Mouse (Mus musculus) embryonic facial prominence, embryonic 15.5 days (tissue): ENCODE data around the gene Slco1a5. TPM values are rescaled to one million over a fixed set of nuclear protein-coding genes. Genes with fewer than 3 reads are reported as not detected.

ENCODE experiments used
- ATAC-seq: fragments of 200-750 bp; cut with Nextera tagmentation; 2 replicates; pipeline ENCODE4 v1.8.0; 2017; ENCODE audit warnings: low read depth, moderate TSS enrichment; ENCODE audit not compliant: insufficient number of reproducible peaks, low FRiP score, low TSS enrichment
- H3K27ac ChIP-seq: fragments of 300-500 bp; sonication (generic); replicated peaks from 2 replicates; pipeline ENCODE4 v1.5.1; 2015; ENCODE audit warnings: mild to moderate bottlenecking, inconsistent platforms
- H3K27me3 ChIP-seq: fragments of 300-500 bp; sonication (generic); 2 replicates; pipeline ENCODE4 v1.6.1; 2015; ENCODE audit warnings: inconsistent platforms
- H3K36me3 ChIP-seq: fragments of 300-500 bp; sonication (generic); 2 replicates; pipeline ENCODE4 v1.6.1; 2015; ENCODE audit warnings: mild to moderate bottlenecking, inconsistent platforms
- H3K4me1 ChIP-seq: fragments of 300-500 bp; sonication (generic); 2 replicates; pipeline ENCODE4 v1.6.1; 2015; ENCODE audit warnings: inconsistent platforms
- H3K4me2 ChIP-seq: fragments of 300-500 bp; sonication (generic); replicated peaks from 2 replicates; pipeline ENCODE4 v1.6.1; 2015; ENCODE audit warnings: mild to moderate bottlenecking, inconsistent platforms
- H3K4me3 ChIP-seq: fragments of 300-500 bp; sonication (generic); replicated peaks from 2 replicates; pipeline ENCODE4 v1.5.1; 2015; ENCODE audit warnings: mild to moderate bottlenecking, inconsistent platforms
- H3K9ac ChIP-seq: fragments of 300-500 bp; sonication (generic); 2 replicates; pipeline ENCODE4 v1.6.1; 2015; ENCODE audit warnings: inconsistent platforms
- H3K9me3 ChIP-seq: fragments of 300-500 bp; sonication (generic); replicated peaks from 2 replicates; pipeline ENCODE4 v1.6.1; 2016; ENCODE audit warnings: inconsistent platforms
- WGBS: fragments of 180-500 bp; shearing (Covaris S2); methylation state at CpG from one replicate; pipeline ENCODE4 v1.1.7; 2015; 5-methylcytosine and 5-hydroxymethylcytosine counted together
- polyA plus RNA-seq: library from polyadenylated mRNA; unstranded; fragments of >200 nt; fragmentation: Nextera tagmentation; extraction: Ambion mirVana; gene quantifications from 2 replicates; pipeline ENCODE4 v1.2.1, GENCODE M21; 2015

Slco1a5 gene
- polyA plus RNA-seq, 1 experiment from 2014 or later: 0.77 TPM

- Histone ChIP-seq H3K9me3 (no peaks in the 10 kb centered on the region), H3K4me1 (peaks cover 12% of the 10 kb centered on the region; the same call in 1 of the 2 replicates), H3K9ac (no peak overlapping the region), H3K27ac (no peak overlapping the region), H3K27me3 (no peaks in the 10 kb centered on the region), H3K4me3 (peak overlapping the region; percentile 89), H3K4me2 (peak overlapping the region; percentile 54), H3K36me3 (peaks cover 14% of the 10 kb centered on the region)
- 42% methylated on average over 12 of the region's 12 CpGs for WGBS
- no peak for ATAC-seq
Measured at GRCm38 (mm10) chr6:142346181-142347110, 23.7 kb upstream of the Slco1a5 start.

- Histone ChIP-seq H3K9ac (peak within 1 kb of the TSS; percentile 12; the same call in 1 of the 2 replicates), H3K9me3 (no peaks in the 10 kb centered on the region), H3K27me3 (no peaks in the 10 kb centered on the region), H3K4me2 (peak within 1 kb of the TSS; percentile 54), H3K27ac (peak within 1 kb of the TSS; percentile 92), H3K4me3 (peak within 1 kb of the TSS; percentile 89), H3K36me3 (peaks cover 6% of the 10 kb centered on the region; the same call in 1 of the 2 replicates), H3K4me1 (peaks cover 12% of the 10 kb centered on the region; the same call in 1 of the 2 replicates)
- WGBS: 0% methylated on average over 48 of the region's 48 CpGs
- ATAC-seq: peak; percentile 90
Measured at GRCm38 (mm10) chr6:142345440-142346038, 22.8 kb upstream of the Slco1a5 start, which contains the start of gene Pyroxd1. TSS of gene Pyroxd1 (plus strand) at chr6:142345654.

- no peak overlapping the region for H3K27ac ChIP-seq
- no peak overlapping the region for H3K4me3 ChIP-seq
- peaks cover 1% of the 10 kb centered on the region; the same call in 1 of the 2 replicates for H3K36me3 ChIP-seq
- ATAC-seq: no peak
- 75% methylated on average over 2 of the region's 2 CpGs for WGBS
- no peaks in the 10 kb centered on the region for H3K27me3 ChIP-seq
- no peaks in the 10 kb centered on the region for H3K9me3 ChIP-seq
- H3K4me2 ChIP-seq: no peak overlapping the region
- no peak overlapping the region for H3K9ac ChIP-seq
- H3K4me1 ChIP-seq: peaks cover 12% of the 10 kb centered on the region; the same call in 1 of the 2 replicates
Measured at GRCm38 (mm10) chr6:142343561-142343960, 20.8 kb upstream of the Slco1a5 start.

GRCm38 (mm10) chr6:142339576-142339975 is 16.8 kb upstream of the Slco1a5 start:
- Histone ChIP-seq H3K9ac (no peak overlapping the region), H3K27ac (0 out of 2 replicates have a peak overlapping the region, but pooled peaks have one; percentile 18), H3K9me3 (no peaks in the 10 kb centered on the region), H3K4me2 (no peak overlapping the region), H3K4me1 (no peaks in the 10 kb centered on the region), H3K27me3 (no peaks in the 10 kb centered on the region), H3K36me3 (no peaks in the 10 kb centered on the region), H3K4me3 (no peak overlapping the region)
- 15% methylated on average over 2 of the region's 2 CpGs for WGBS
- ATAC-seq: no peak

GRCm38 (mm10) chr6:142338961-142339360 is 16.2 kb upstream of the Slco1a5 start:
- Histone ChIP-seq H3K9ac (no peak overlapping the region), H3K4me1 (no peaks in the 10 kb centered on the region), H3K27me3 (no peaks in the 10 kb centered on the region), H3K9me3 (no peaks in the 10 kb centered on the region), H3K36me3 (no peaks in the 10 kb centered on the region), H3K4me2 (no peak overlapping the region), H3K4me3 (no peak overlapping the region), H3K27ac (no peak overlapping the region)
- 28% methylated on average over 2 of the region's 2 CpGs for WGBS
- ATAC-seq: no peak; the same call in 1 of the 2 replicates

- Histone ChIP-seq H3K9me3 (no peaks in the 10 kb centered on the region), H3K4me3 (no peak overlapping the region), H3K4me1 (no peaks in the 10 kb centered on the region), H3K27me3 (no peaks in the 10 kb centered on the region), H3K36me3 (no peaks in the 10 kb centered on the region), H3K27ac (no peak overlapping the region), H3K9ac (no peak overlapping the region), H3K4me2 (no peak overlapping the region)
- no peak for ATAC-seq
- 84% methylated on average over 1 of the region's 1 CpGs for WGBS
Measured at GRCm38 (mm10) chr6:142329201-142329600, 6.4 kb upstream of the Slco1a5 start.

GRCm38 (mm10) chr6:142326598-142326997 is 3.8 kb upstream of the Slco1a5 start:
- Histone ChIP-seq H3K9ac (no peak overlapping the region), H3K9me3 (no peaks in the 10 kb centered on the region), H3K4me2 (no peak overlapping the region), H3K4me3 (no peak overlapping the region), H3K27me3 (no peaks in the 10 kb centered on the region), H3K36me3 (no peaks in the 10 kb centered on the region), H3K27ac (no peak overlapping the region), H3K4me1 (no peaks in the 10 kb centered on the region)
- WGBS: 75% methylated on average over 3 of the region's 3 CpGs
- no peak for ATAC-seq

GRCm38 (mm10) chr6:142317106-142317505 is 5.7 kb downstream of the Slco1a5 start:
- no peaks in the 10 kb centered on the region for H3K4me1 ChIP-seq
- no peak for ATAC-seq
- no peaks in the 10 kb centered on the region for H3K27me3 ChIP-seq
- H3K9ac ChIP-seq: no peak overlapping the region
- H3K9me3 ChIP-seq: no peaks in the 10 kb centered on the region
- no peak overlapping the region for H3K4me2 ChIP-seq
- H3K27ac ChIP-seq: no peak overlapping the region
- no peak overlapping the region for H3K4me3 ChIP-seq
- H3K36me3 ChIP-seq: no peaks in the 10 kb centered on the region

GRCm38 (mm10) chr6:142314285-142314684 is 8.5 kb downstream of the Slco1a5 start:
- Histone ChIP-seq H3K4me2 (no peak overlapping the region), H3K9ac (no peak overlapping the region), H3K27ac (no peak overlapping the region), H3K27me3 (no peaks in the 10 kb centered on the region), H3K4me1 (no peaks in the 10 kb centered on the region), H3K36me3 (no peaks in the 10 kb centered on the region), H3K9me3 (0 out of 2 replicates have a peak, but pooled peaks cover 3% of the 10 kb centered on the region), H3K4me3 (no peak overlapping the region)
- WGBS: 82% methylated on average over 5 of the region's 5 CpGs
- no peak for ATAC-seq

GRCm38 (mm10) chr6:142305076-142305475 is 17.7 kb downstream of the Slco1a5 start:
- Histone ChIP-seq H3K27me3 (no peaks in the 10 kb centered on the region), H3K9ac (no peak overlapping the region), H3K4me2 (no peak overlapping the region), H3K9me3 (0 out of 2 replicates have a peak, but pooled peaks cover 3% of the 10 kb centered on the region), H3K36me3 (no peaks in the 10 kb centered on the region), H3K4me3 (no peak overlapping the region), H3K4me1 (no peaks in the 10 kb centered on the region), H3K27ac (no peak overlapping the region)
- ATAC-seq: no peak

- Histone ChIP-seq H3K9me3 (no peaks in the 10 kb centered on the region), H3K9ac (no peak within 1 kb of the TSS), H3K27me3 (no peaks in the 10 kb centered on the region), H3K36me3 (no peaks in the 10 kb centered on the region), H3K4me1 (no peaks in the 10 kb centered on the region), H3K4me2 (no peak within 1 kb of the TSS), H3K27ac (no peak within 1 kb of the TSS), H3K4me3 (no peak within 1 kb of the TSS)
- ATAC-seq: no peak
- WGBS: 55% methylated on average over 4 of the region's 4 CpGs
Measured at GRCm38 (mm10) chr6:142298098-142298497, 24.7 kb downstream of the Slco1a5 start, which contains the start of gene Iapp. TSS of gene Iapp (plus strand) at chr6:142298423.
